Mouse (Mus musculus) hindbrain, postnatal 0 days (tissue): ENCODE results near the gene Spa17. TPM values are rescaled to one million over a fixed set of nuclear protein-coding genes. Genes with fewer than 3 reads are reported as not detected.

Experiments used
- ATAC-seq: fragments of 200-750 bp; cut with Nextera tagmentation; 2 replicates; pipeline ENCODE4 v1.8.0; 2017; ENCODE audit warnings: mild to moderate bottlenecking, moderate TSS enrichment, moderate library complexity
- DNase-seq: peaks from one replicate; pipeline ENCODE4 v3.0.0-alpha.2; 2015; ENCODE audit warnings: low spot score
- H3K27ac ChIP-seq: fragments of 300-500 bp; sonication (generic); 2 replicates; pipeline ENCODE4 v1.5.1; 2014; ENCODE audit warnings: mild to moderate bottlenecking
- H3K27me3 ChIP-seq: fragments of 300-500 bp; sonication (generic); 2 replicates; pipeline ENCODE4 v1.6.1; 2014; ENCODE audit warnings: low read length, mixed read lengths; ENCODE audit not compliant: insufficient read depth
- H3K36me3 ChIP-seq: fragments of 300-500 bp; sonication (generic); 2 replicates; pipeline ENCODE4 v1.6.1; 2014; ENCODE audit warnings: low read length, mixed read lengths; ENCODE audit not compliant: insufficient read depth
- H3K4me1 ChIP-seq: fragments of 300-500 bp; sonication (generic); 2 replicates; pipeline ENCODE4 v1.6.1; 2014; ENCODE audit warnings: antibody characterized with exemption, low read length, mixed read lengths; ENCODE audit not compliant: insufficient read depth
- H3K4me2 ChIP-seq: fragments of 300-500 bp; sonication (generic); 2 replicates; pipeline ENCODE4 v1.6.1; 2014; ENCODE audit warnings: low read depth, mild to moderate bottlenecking, low read length, moderate library complexity, mixed read lengths
- H3K4me3 ChIP-seq: fragments of 300-500 bp; sonication (generic); 2 replicates; pipeline ENCODE4 v1.5.1; 2014; ENCODE audit warnings: low read length
- H3K9ac ChIP-seq: fragments of 300-500 bp; sonication (generic); replicated peaks from 2 replicates; pipeline ENCODE4 v1.6.1; 2014; ENCODE audit warnings: mild to moderate bottlenecking, low read length, moderate library complexity, mixed read lengths
- H3K9me3 ChIP-seq: fragments of 300-500 bp; sonication (generic); 2 replicates; pipeline ENCODE4 v1.6.1; 2016; ENCODE audit warnings: low read length, mixed read lengths
- CTCF ChIP-seq: IDR thresholded peaks from 2 replicates; pipeline ENCODE4 v1.5.1; 2016; ENCODE audit warnings: antibody characterized with exemption, control low read depth, low read depth
- WGBS: fragments of 180-500 bp; shearing (Covaris S2); extraction: QIAGEN DNeasy Blood & Tissue Kit; methylation state at CpG from one replicate; pipeline ENCODE4 v1.1.7; 2014; 5-methylcytosine and 5-hydroxymethylcytosine counted together
- polyA plus RNA-seq: library from polyadenylated mRNA; unstranded; fragments of >200 nt; fragmentation: Nextera tagmentation; extraction: Ambion mirVana; gene quantifications from 2 replicates; pipeline ENCODE4 v1.2.1, GENCODE M21; 2015
- total RNA-seq: library from RNA; depleted of rRNA; stranded (reverse); fragments of >200 nt; gene quantifications from 2 replicates; pipeline ENCODE4 v1.2.3, GENCODE M21; 2014

The Spa17 gene
- total and polyA plus RNA-seq, 2 experiments from 2014 or later: 11.6 TPM; not detected in 1

DNA sequence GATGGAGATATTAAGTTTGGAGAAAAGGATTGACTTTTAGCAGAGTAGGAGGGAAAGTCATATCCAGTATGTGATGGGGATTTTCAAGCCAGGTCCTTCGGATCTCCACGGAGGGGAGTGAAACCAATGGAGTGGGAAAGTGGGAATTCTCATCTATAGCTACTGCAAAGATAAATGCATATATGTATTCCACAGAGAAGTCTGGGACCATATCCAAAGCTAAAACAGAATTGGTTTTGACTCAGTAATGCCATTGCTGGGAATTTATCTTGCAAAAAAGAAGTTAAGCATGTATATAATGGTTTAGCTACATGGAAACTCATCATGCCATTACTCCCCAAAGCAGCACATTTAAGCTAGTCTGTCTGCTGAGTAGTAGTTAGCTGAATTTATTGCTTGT, 18.8 kb upstream of the Spa17 start:
- Histone ChIP-seq H3K27ac (no peak overlapping the region), H3K27me3 (no peaks in the 10 kb centered on the region), H3K4me2 (no peak overlapping the region), H3K9me3 (no peaks in the 10 kb centered on the region), H3K4me3 (no peak overlapping the region), H3K36me3 (no peaks in the 10 kb centered on the region), H3K9ac (no peak overlapping the region), H3K4me1 (no peaks in the 10 kb centered on the region)
- no peak for DNase-seq
- 86% methylated on average over 2 of the region's 2 CpGs for WGBS
- ATAC-seq: no peak
- TF ChIP-seq CTCF: no peak

DNA sequence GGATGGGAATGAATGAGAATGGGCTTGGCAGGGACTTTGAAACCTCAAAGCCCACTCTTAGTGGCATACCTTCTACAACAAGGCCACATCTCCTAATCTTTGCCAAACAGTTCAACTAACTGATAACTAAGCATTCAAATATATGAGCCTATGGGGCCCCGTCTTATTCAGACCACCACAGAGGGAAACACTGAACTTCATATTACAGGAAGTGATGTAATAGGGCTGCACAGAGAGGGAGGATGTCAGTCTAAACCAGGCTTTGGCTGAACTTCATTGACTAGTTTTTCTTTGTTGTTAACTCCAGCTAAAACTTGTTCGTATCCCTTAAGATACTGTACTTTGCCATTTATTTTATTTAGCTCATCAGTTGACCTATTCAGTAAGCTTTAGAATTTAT, 16.4 kb upstream of the Spa17 start:
- Histone ChIP-seq H3K27ac (no peak overlapping the region), H3K4me1 (peaks cover 8% of the 10 kb centered on the region), H3K36me3 (no peaks in the 10 kb centered on the region), H3K9me3 (no peaks in the 10 kb centered on the region), H3K4me2 (no peak overlapping the region), H3K4me3 (no peak overlapping the region), H3K27me3 (no peaks in the 10 kb centered on the region), H3K9ac (no peak overlapping the region)
- WGBS: 95% methylated on average over 2 of the region's 2 CpGs
- DNase-seq (no peak), ATAC-seq (no peak)
- no peak for TF ChIP-seq CTCF

- Histone ChIP-seq H3K9me3 (no peaks in the 10 kb centered on the region), H3K4me1 (peaks cover 8% of the 10 kb centered on the region), H3K4me3 (no peak overlapping the region), H3K4me2 (no peak overlapping the region), H3K27ac (no peak overlapping the region), H3K36me3 (no peaks in the 10 kb centered on the region), H3K27me3 (no peaks in the 10 kb centered on the region), H3K9ac (no peak overlapping the region)
- WGBS: 47% methylated on average over 4 of the region's 4 CpGs
- DNase-seq (no peak), ATAC-seq (no peak)
- no peak for TF ChIP-seq CTCF
Measured at GRCm38 (mm10) chr9:37628581-37628980, 15.1 kb upstream of the Spa17 start.

DNA sequence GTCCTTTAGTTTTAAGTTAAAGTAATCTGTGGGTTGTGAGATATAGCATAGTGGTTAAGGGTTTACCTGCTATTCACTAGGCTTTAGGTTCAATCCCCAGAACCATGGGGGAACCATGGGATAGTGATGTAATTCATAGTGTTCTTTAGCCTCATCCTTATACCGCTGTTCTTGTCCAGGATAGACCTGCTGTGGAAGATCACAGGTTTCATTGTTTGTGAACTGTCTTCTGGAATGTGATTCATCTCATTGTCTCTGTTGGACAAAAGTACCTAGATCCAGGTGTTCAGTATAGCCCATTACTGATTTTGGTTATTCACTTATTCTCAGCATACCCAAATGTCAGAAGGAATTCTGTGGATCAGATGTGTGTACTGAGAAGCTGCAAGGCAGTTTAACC, 13.7 kb upstream of the Spa17 start:
- ATAC-seq: no peak
- Histone ChIP-seq H3K27ac (no peak overlapping the region), H3K36me3 (no peaks in the 10 kb centered on the region), H3K9ac (no peak overlapping the region), H3K9me3 (no peaks in the 10 kb centered on the region), H3K4me3 (no peak overlapping the region), H3K4me2 (no peak overlapping the region), H3K4me1 (peaks cover 8% of the 10 kb centered on the region), H3K27me3 (no peaks in the 10 kb centered on the region)
- DNase-seq: no peak
- no peak for TF ChIP-seq CTCF
- WGBS: 98% methylated on average over 1 of the region's 1 CpGs

- H3K36me3 ChIP-seq: no peaks in the 10 kb centered on the region
- H3K4me2 ChIP-seq: peak overlapping the region; percentile 25
- H3K9ac ChIP-seq: no peak overlapping the region
- peak overlapping the region; percentile 71; the same call in 1 of the 2 replicates for H3K27ac ChIP-seq
- no peak for TF ChIP-seq CTCF
- H3K4me1 ChIP-seq: peaks cover 8% of the 10 kb centered on the region
- H3K9me3 ChIP-seq: no peaks in the 10 kb centered on the region
- peak; percentile 68 for ATAC-seq
- H3K4me3 ChIP-seq: no peak overlapping the region
- 11% methylated on average over 3 of the region's 3 CpGs for WGBS
- peak; percentile 16 for DNase-seq
- H3K27me3 ChIP-seq: no peaks in the 10 kb centered on the region
Measured at GRCm38 (mm10) chr9:37626103-37626567, 12.6 kb upstream of the Spa17 start.

DNA sequence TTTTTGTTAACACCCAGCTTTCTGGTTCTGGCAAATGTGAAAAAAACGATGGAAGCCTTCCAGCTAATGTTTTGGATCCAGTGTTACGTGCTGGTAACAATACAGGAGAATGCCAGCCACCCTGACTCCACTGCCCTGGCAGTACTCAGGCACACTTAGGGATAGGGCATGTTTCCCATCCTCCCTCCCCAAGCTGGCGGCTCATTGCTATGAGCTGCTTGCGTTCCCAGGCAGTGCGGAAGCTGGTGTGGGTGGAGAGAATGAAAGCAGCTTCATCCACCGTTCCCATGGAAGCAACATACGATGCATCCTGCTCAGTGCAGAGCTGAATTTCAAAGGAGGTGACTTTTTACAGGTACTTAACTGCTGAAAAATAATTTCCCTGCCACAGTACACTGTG, 12.1 kb upstream of the Spa17 start:
- Histone ChIP-seq H3K9ac (no peak overlapping the region), H3K4me1 (peaks cover 8% of the 10 kb centered on the region), H3K4me2 (peak overlapping the region; percentile 25), H3K4me3 (no peak overlapping the region), H3K36me3 (no peaks in the 10 kb centered on the region), H3K27me3 (no peaks in the 10 kb centered on the region), H3K27ac (peak overlapping the region; percentile 71), H3K9me3 (no peaks in the 10 kb centered on the region)
- ATAC-seq (peak; percentile 88), DNase-seq (peak; percentile 71)
- 6% methylated on average over 7 of the region's 7 CpGs for WGBS
- no peak for TF ChIP-seq CTCF

DNA sequence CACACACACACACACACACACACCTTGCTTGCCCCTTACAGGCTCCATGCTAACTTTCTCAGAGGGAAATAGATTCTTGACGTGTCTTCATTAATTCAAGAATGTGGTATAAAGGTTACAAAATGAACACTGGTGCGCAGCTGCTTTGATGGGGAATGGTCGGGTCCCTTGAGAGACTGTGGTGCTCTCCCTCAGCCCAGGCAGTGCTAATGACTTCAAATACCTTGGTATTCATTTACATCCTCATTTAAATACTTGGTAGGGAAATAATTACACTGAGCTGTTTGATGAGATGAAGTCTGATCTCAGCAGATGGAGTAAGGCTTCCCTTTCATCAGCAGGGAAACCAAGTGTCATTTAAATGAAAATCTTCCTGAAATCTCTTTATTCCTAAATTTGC, 11.6 kb upstream of the Spa17 start:
- no peaks in the 10 kb centered on the region for H3K27me3 ChIP-seq
- WGBS: 20% methylated on average over 3 of the region's 3 CpGs

More for the DNA sequence above, 11.6 kb upstream of the Spa17 start:
- H3K4me1 ChIP-seq: peaks cover 8% of the 10 kb centered on the region
- H3K9me3 ChIP-seq: no peaks in the 10 kb centered on the region
- no peak for TF ChIP-seq CTCF
- no peak overlapping the region for H3K4me3 ChIP-seq
- DNase-seq: peak; percentile 30
- H3K36me3 ChIP-seq: no peaks in the 10 kb centered on the region
- no peak overlapping the region for H3K9ac ChIP-seq
- peak overlapping the region; percentile 25; the same call in 1 of the 2 replicates for H3K4me2 ChIP-seq
- ATAC-seq: peak; percentile 60
- H3K27ac ChIP-seq: peak overlapping the region; percentile 71
